Mouse (Mus musculus): Measurements from ENCODE around the gene Mical2. TPM values are rescaled to one million over a fixed set of nuclear protein-coding genes. Genes with fewer than 3 reads are reported as not detected.

The Mical2 gene
- polyA plus RNA-seq, 1 experiment from 2014 or later: 0.78 TPM

GRCm38 (mm10) chr7:112199343-112199742, 26.3 kb upstream of the Mical2 start:
- no peak overlapping the region for H3K27ac ChIP-seq (replicated peaks)
- H3K4me1 ChIP-seq: peaks cover 25% of the 10 kb centered on the region
- H3K36me3 ChIP-seq: no peaks in the 10 kb centered on the region
- no peaks in the 10 kb centered on the region for H3K27me3 ChIP-seq (ENCODE audit: low read depth, poor library complexity, severe bottlenecking)
- no peak overlapping the region for H3K4me3 ChIP-seq
- DNase-seq (ENCODE audit: low spot score): no peak
- WGBS: 54% methylated on average over 3 of the region's 3 CpGs
- no peaks in the 10 kb centered on the region for H3K9me3 ChIP-seq (replicated peaks)

GRCm38 (mm10) chr7:112200761-112201160, 24.9 kb upstream of the Mical2 start:
- H3K27ac ChIP-seq (replicated peaks): no peak overlapping the region
- no peak for DNase-seq (ENCODE audit: low spot score)
- no peaks in the 10 kb centered on the region for H3K9me3 ChIP-seq (replicated peaks)
- peaks cover 28% of the 10 kb centered on the region for H3K4me1 ChIP-seq
- WGBS: 44% methylated on average over 4 of the region's 4 CpGs
- H3K4me3 ChIP-seq: no peak overlapping the region
- no peaks in the 10 kb centered on the region for H3K27me3 ChIP-seq (ENCODE audit: low read depth, poor library complexity, severe bottlenecking)
- H3K36me3 ChIP-seq: no peaks in the 10 kb centered on the region

- WGBS: 78% methylated on average over 4 of the region's 4 CpGs
- Histone ChIP-seq H3K36me3 (no peaks in the 10 kb centered on the region), H3K4me1 (peaks cover 28% of the 10 kb centered on the region)
Observed at GRCm38 (mm10) chr7:112202194-112202593, 23.5 kb upstream of the Mical2 start.

GRCm38 (mm10) chr7:112202843-112203242, 22.8 kb upstream of the Mical2 start:
- no peaks in the 10 kb centered on the region for H3K36me3 ChIP-seq
- H3K9me3 ChIP-seq (replicated peaks): no peaks in the 10 kb centered on the region
- no peak overlapping the region for H3K27ac ChIP-seq (replicated peaks)
- DNase-seq (ENCODE audit: low spot score): no peak
- WGBS: 88% methylated on average over 5 of the region's 5 CpGs
- H3K4me3 ChIP-seq: no peak overlapping the region
- H3K27me3 ChIP-seq (ENCODE audit: low read depth, poor library complexity, severe bottlenecking): no peaks in the 10 kb centered on the region
- H3K4me1 ChIP-seq: peaks cover 28% of the 10 kb centered on the region

More at GRCm38 (mm10) chr7:112202194-112202593, 23.5 kb upstream of the Mical2 start:
- Histone ChIP-seq H3K4me3 (no peak overlapping the region), H3K27me3 (ENCODE audit: low read depth, poor library complexity, severe bottlenecking) (no peaks in the 10 kb centered on the region), H3K27ac (replicated peaks) (no peak overlapping the region), H3K9me3 (replicated peaks) (no peaks in the 10 kb centered on the region)
- no peak for DNase-seq (ENCODE audit: low spot score)

- WGBS: 75% methylated on average over 5 of the region's 5 CpGs
- Histone ChIP-seq H3K27me3 (ENCODE audit: low read depth, poor library complexity, severe bottlenecking) (0 out of 2 replicates have a peak, but pooled peaks cover under 1% of the 10 kb centered on the region), H3K4me3 (no peak overlapping the region), H3K27ac (replicated peaks) (no peak overlapping the region), H3K9me3 (replicated peaks) (no peaks in the 10 kb centered on the region), H3K36me3 (no peaks in the 10 kb centered on the region), H3K4me1 (peaks cover 28% of the 10 kb centered on the region)
- no peak for DNase-seq (ENCODE audit: low spot score)
Observed at GRCm38 (mm10) chr7:112203937-112204336, 21.7 kb upstream of the Mical2 start.

GRCm38 (mm10) chr7:112204380-112204963, 21.2 kb upstream of the Mical2 start:
- WGBS: 69% methylated on average over 6 of the region's 6 CpGs
- Histone ChIP-seq H3K27ac (replicated peaks) (no peak overlapping the region), H3K27me3 (ENCODE audit: low read depth, poor library complexity, severe bottlenecking) (0 out of 2 replicates have a peak, but pooled peaks cover 6% of the 10 kb centered on the region), H3K4me1 (peaks cover 25% of the 10 kb centered on the region), H3K4me3 (no peak overlapping the region), H3K36me3 (no peaks in the 10 kb centered on the region), H3K9me3 (replicated peaks) (no peaks in the 10 kb centered on the region)
- no peak for DNase-seq (ENCODE audit: low spot score)

- H3K27ac ChIP-seq (replicated peaks): no peak overlapping the region
- H3K4me3 ChIP-seq: no peak overlapping the region
- WGBS: 89% methylated on average over 6 of the region's 6 CpGs
- H3K9me3 ChIP-seq (replicated peaks): no peaks in the 10 kb centered on the region
- no peaks in the 10 kb centered on the region for H3K36me3 ChIP-seq
- H3K27me3 ChIP-seq (ENCODE audit: low read depth, poor library complexity, severe bottlenecking): 0 out of 2 replicates have a peak, but pooled peaks cover 7% of the 10 kb centered on the region
- H3K4me1 ChIP-seq: peaks cover 14% of the 10 kb centered on the region
- no peak for DNase-seq (ENCODE audit: low spot score)
Observed at GRCm38 (mm10) chr7:112205513-112205912, 20.1 kb upstream of the Mical2 start.

- Histone ChIP-seq H3K36me3 (no peaks in the 10 kb centered on the region), H3K27ac (replicated peaks) (no peak overlapping the region), H3K9me3 (replicated peaks) (no peaks in the 10 kb centered on the region), H3K27me3 (ENCODE audit: low read depth, poor library complexity, severe bottlenecking) (peaks cover 7% of the 10 kb centered on the region; the same call in 1 of the 2 replicates), H3K4me1 (peaks cover 12% of the 10 kb centered on the region), H3K4me3 (no peak overlapping the region)
- DNase-seq (ENCODE audit: low spot score): no peak
- WGBS: 92% methylated on average over 6 of the region's 6 CpGs
Observed at GRCm38 (mm10) chr7:112207717-112208116, 17.9 kb upstream of the Mical2 start.

GRCm38 (mm10) chr7:112208323-112209167, 17.1 kb upstream of the Mical2 start:
- no peaks in the 10 kb centered on the region for H3K36me3 ChIP-seq
- no peak for DNase-seq (ENCODE audit: low spot score)
- H3K9me3 ChIP-seq (replicated peaks): no peaks in the 10 kb centered on the region
- no peak overlapping the region for H3K27ac ChIP-seq (replicated peaks)
- WGBS: 79% methylated on average over 10 of the region's 10 CpGs
- H3K4me3 ChIP-seq: no peak overlapping the region
- H3K4me1 ChIP-seq: peaks cover 20% of the 10 kb centered on the region
- H3K27me3 ChIP-seq (ENCODE audit: low read depth, poor library complexity, severe bottlenecking): peaks cover 7% of the 10 kb centered on the region; the same call in 1 of the 2 replicates

- Histone ChIP-seq H3K27me3 (ENCODE audit: low read depth, poor library complexity, severe bottlenecking) (peaks cover 7% of the 10 kb centered on the region; the same call in 1 of the 2 replicates), H3K9me3 (replicated peaks) (no peaks in the 10 kb centered on the region), H3K4me3 (no peak overlapping the region), H3K4me1 (peaks cover 18% of the 10 kb centered on the region), H3K36me3 (no peaks in the 10 kb centered on the region), H3K27ac (replicated peaks) (no peak overlapping the region)
- WGBS: 92% methylated on average over 4 of the region's 4 CpGs
- no peak for DNase-seq (ENCODE audit: low spot score)
Observed at GRCm38 (mm10) chr7:112209621-112210020, 16.0 kb upstream of the Mical2 start.

GRCm38 (mm10) chr7:112212921-112213721, 12.5 kb upstream of the Mical2 start:
- WGBS: 47% methylated on average over 8 of the region's 8 CpGs
- DNase-seq (ENCODE audit: low spot score): peak; percentile 27

GRCm38 (mm10) chr7:112215871-112216270, 9.8 kb upstream of the Mical2 start:
- H3K4me1 ChIP-seq: peaks cover 23% of the 10 kb centered on the region
- no peak overlapping the region for H3K4me3 ChIP-seq
- H3K9me3 ChIP-seq (replicated peaks): no peaks in the 10 kb centered on the region
- no peaks in the 10 kb centered on the region; the same call in 1 of the 2 replicates for H3K27me3 ChIP-seq (ENCODE audit: low read depth, poor library complexity, severe bottlenecking)
- 78% methylated on average over 3 of the region's 3 CpGs for WGBS
- H3K36me3 ChIP-seq: no peaks in the 10 kb centered on the region
- no peak overlapping the region for H3K27ac ChIP-seq (replicated peaks)
- DNase-seq (ENCODE audit: low spot score): no peak

More at GRCm38 (mm10) chr7:112212921-112213721, 12.5 kb upstream of the Mical2 start:
- H3K27me3 ChIP-seq (ENCODE audit: low read depth, poor library complexity, severe bottlenecking): peaks cover 7% of the 10 kb centered on the region; the same call in 1 of the 2 replicates
- peaks cover 23% of the 10 kb centered on the region for H3K4me1 ChIP-seq
- H3K4me3 ChIP-seq: no peak overlapping the region
- no peaks in the 10 kb centered on the region for H3K36me3 ChIP-seq
- no peak overlapping the region; the same call in 1 of the 2 replicates for H3K27ac ChIP-seq (replicated peaks)
- no peaks in the 10 kb centered on the region for H3K9me3 ChIP-seq (replicated peaks)

Measured in midbrain, embryonic 10.5 days (tissue).